Mouse (Mus musculus): ENCODE measurements around the gene Ppp4c.

The Ppp4c gene

GRCm38 (mm10) chr7:126801057-126801422 lies 8.7 kb upstream of the Ppp4c start:
- 89% methylated on average over 16 of the region's 16 CpGs for WGBS

GRCm38 (mm10) chr7:126800269-126801056 lies 8.2 kb upstream of the Ppp4c start:
- 47% methylated on average over 5 of the region's 5 CpGs for WGBS

GRCm38 (mm10) chr7:126799468-126800268 lies 7.4 kb upstream of the Ppp4c start:
- WGBS: 1% methylated on average over 36 of the region's 38 CpGs

GRCm38 (mm10) chr7:126799050-126799467 lies 6.8 kb upstream of the Ppp4c start:
- WGBS: 1% methylated on average over 30 of the region's 36 CpGs

- WGBS: 1% methylated on average over 40 of the region's 40 CpGs
Measured at GRCm38 (mm10) chr7:126798127-126799049, 6.1 kb upstream of the Ppp4c start.

- WGBS: 8% methylated on average over 21 of the region's 21 CpGs
Measured at GRCm38 (mm10) chr7:126797411-126798126, 5.3 kb upstream of the Ppp4c start, which contains the start of gene Fam57b. Gene Fam57b, plus strand, starts transcription at chr7:126797668.

- 24% methylated on average over 8 of the region's 8 CpGs for WGBS
Measured at GRCm38 (mm10) chr7:126796350-126796932, 4.1 kb upstream of the Ppp4c start.

GRCm38 (mm10) chr7:126795387-126796317 lies 3.4 kb upstream of the Ppp4c start:
- WGBS: 71% methylated on average over 16 of the region's 16 CpGs

- WGBS: 63% methylated on average over 4 of the region's 4 CpGs
Measured at GRCm38 (mm10) chr7:126794271-126794605, 1.9 kb upstream of the Ppp4c start.

GRCm38 (mm10) chr7:126793456-126794270 lies 1.4 kb upstream of the Ppp4c start:
- WGBS: 68% methylated on average over 4 of the region's 4 CpGs

- WGBS: 22% methylated on average over 11 of the region's 11 CpGs
Measured at GRCm38 (mm10) chr7:126792721-126793443, 586 bp upstream of the Ppp4c start.

GRCm38 (mm10) chr7:126789141-126789540 lies 3.2 kb downstream of the Ppp4c start:
- WGBS: 82% methylated on average over 4 of the region's 4 CpGs

- WGBS: 84% methylated on average over 14 of the region's 14 CpGs
Measured at GRCm38 (mm10) chr7:126786142-126786541, 6.2 kb downstream of the Ppp4c start.

- WGBS: 77% methylated on average over 4 of the region's 4 CpGs
Measured at GRCm38 (mm10) chr7:126785056-126785455, 7.2 kb downstream of the Ppp4c start.

GRCm38 (mm10) chr7:126784469-126784868 lies 7.8 kb downstream of the Ppp4c start:
- 82% methylated on average over 7 of the region's 7 CpGs for WGBS

- WGBS: 77% methylated on average over 13 of the region's 13 CpGs
Measured at GRCm38 (mm10) chr7:126782693-126783092, 9.6 kb downstream of the Ppp4c start.

- 59% methylated on average over 11 of the region's 11 CpGs for WGBS
Measured at GRCm38 (mm10) chr7:126781661-126782370, 10.5 kb downstream of the Ppp4c start.

Data from cerebral cortex, adult 2 months (tissue).